Mouse (Mus musculus) MEL (cell line): Measurements from ENCODE around the gene Atxn7l3. TPM values are rescaled to one million over a fixed set of nuclear protein-coding genes. Genes with fewer than 3 reads are reported as not detected.

ENCODE experiments used
- DNase-seq: peaks from one replicate; pipeline ENCODE4 v3.0.0; 2011; ENCODE audit warnings: low read depth, low spot score
- H3K27ac ChIP-seq: 2 replicates; pipeline ENCODE4 v1.5.1; 2012; ENCODE audit warnings: low read depth, mild to moderate bottlenecking, control low read depth, low read length, moderate library complexity; ENCODE audit not compliant: control insufficient read depth
- H3K27me3 ChIP-seq, 2 experiments: fragments of 150-350 bp in 1 of 2; sonication (generic) in 1 of 2; 2 replicates each; pipeline ENCODE4 v1.6.1; 2012; ENCODE audit warnings: low read length in 2 of 2, mild to moderate bottlenecking in 2 of 2, improper control_type of control experiment in 1 of 2, moderate library complexity in 1 of 2; ENCODE audit not compliant: insufficient read depth in 2 of 2, control insufficient read depth in 1 of 2
- H3K36me3 ChIP-seq, 2 experiments: 2 replicates each; pipeline ENCODE4 v1.6.1; 2012 to 2014; ENCODE audit warnings: low read length in 2 of 2, improper control_type of control experiment in 1 of 2, inconsistent platforms in 1 of 2, mild to moderate bottlenecking in 1 of 2; ENCODE audit not compliant: insufficient read depth in 2 of 2, control insufficient read depth in 1 of 2
- H3K4me1 ChIP-seq, 2 experiments: fragments of 150-350 bp in 1 of 2; sonication (generic) in 1 of 2; 2 replicates each; pipeline ENCODE4 v1.6.1; 2012; ENCODE audit warnings: low read length in 2 of 2, improper control_type of control experiment in 1 of 2, mild to moderate bottlenecking in 1 of 2; ENCODE audit not compliant: insufficient read depth in 2 of 2, control insufficient read depth in 1 of 2
- H3K4me3 ChIP-seq, 2 experiments: fragments of 150-350 bp in 1 of 2; sonication (generic) in 1 of 2; 2 replicates each; pipeline ENCODE4 v1.5.1; 2012; ENCODE audit warnings: low read depth in 2 of 2, low read length in 2 of 2, mild to moderate bottlenecking in 2 of 2, moderate library complexity in 2 of 2, control low read depth in 1 of 2, improper control_type of control experiment in 1 of 2; ENCODE audit not compliant: control insufficient read depth in 1 of 2, insufficient read depth in 1 of 2
- H3K79me2 ChIP-seq: 2 replicates; pipeline ENCODE4 v1.6.1; 2012; ENCODE audit warnings: mild to moderate bottlenecking, low read length, moderate library complexity; ENCODE audit not compliant: control insufficient read depth, poor library complexity, insufficient read depth
- H3K9ac ChIP-seq: 2 replicates; pipeline ENCODE4 v1.6.1; 2012; ENCODE audit warnings: low read depth, mild to moderate bottlenecking, control low read depth, low read length, moderate library complexity; ENCODE audit not compliant: control insufficient read depth, poor library complexity, severe bottlenecking
- H3K9me3 ChIP-seq: fragments of 150-350 bp; sonication (generic); replicated peaks from 2 replicates; pipeline ENCODE4 v1.6.1; 2012; ENCODE audit warnings: mild to moderate bottlenecking, low read length, improper control_type of control experiment, moderate library complexity; ENCODE audit not compliant: insufficient read depth
- CHD1 ChIP-seq: IDR thresholded peaks from 2 replicates; pipeline ENCODE4 v1.6.1; 2012; ENCODE audit warnings: low read depth, mild to moderate bottlenecking, inconsistent platforms, low read length, improper control_type of control experiment
- CHD2 ChIP-seq: IDR thresholded peaks from 2 replicates; pipeline ENCODE4 v1.6.1; 2011; ENCODE audit warnings: low read length, improper control_type of control experiment
- ETS1 ChIP-seq: IDR thresholded peaks from 2 replicates; pipeline ENCODE4 v1.6.1; 2012; ENCODE audit warnings: low read depth, mild to moderate bottlenecking, inconsistent platforms, low read length, improper control_type of control experiment, moderate library complexity
- GABPA ChIP-seq: IDR thresholded peaks from 2 replicates; pipeline ENCODE4 v1.6.1; 2012; ENCODE audit warnings: low read depth, mild to moderate bottlenecking, inconsistent platforms, low read length, improper control_type of control experiment, moderate library complexity
- GATA1 ChIP-seq: IDR thresholded peaks from 2 replicates; pipeline ENCODE4 v1.6.1; 2011; ENCODE audit warnings: low read depth, low read length, improper control_type of control experiment
- JUND ChIP-seq: IDR thresholded peaks from 2 replicates; pipeline ENCODE4 v1.6.1; 2011; ENCODE audit warnings: low read depth, mild to moderate bottlenecking, improper control_type of control experiment, low read length
- MAFK ChIP-seq: IDR thresholded peaks from 2 replicates; pipeline ENCODE4 v1.6.1; 2011; ENCODE audit warnings: low read depth, mild to moderate bottlenecking, low read length, improper control_type of control experiment, borderline replicate concordance
- MAX ChIP-seq: IDR thresholded peaks from 2 replicates; pipeline ENCODE4 v1.6.1; 2011; ENCODE audit warnings: low read length, improper control_type of control experiment
- MAZ ChIP-seq: IDR thresholded peaks from 2 replicates; pipeline ENCODE4 v1.6.1; 2012; ENCODE audit warnings: low read depth, mild to moderate bottlenecking, inconsistent platforms, low read length, improper control_type of control experiment
- MEF2A ChIP-seq: IDR thresholded peaks from 2 replicates; pipeline ENCODE4 v1.6.1; 2014; ENCODE audit warnings: low read depth, mild to moderate bottlenecking, inconsistent platforms, low read length, improper control_type of control experiment; ENCODE audit not compliant: poor library complexity, insufficient replicate concordance, severe bottlenecking; ENCODE audit errors: extremely low read depth
- MXI1 ChIP-seq: IDR thresholded peaks from 2 replicates; pipeline ENCODE4 v1.6.1; 2011; ENCODE audit warnings: mild to moderate bottlenecking, low read depth, low read length, improper control_type of control experiment
- MYB ChIP-seq: IDR thresholded peaks from 2 replicates; pipeline ENCODE4 v1.6.1; 2011; ENCODE audit warnings: mild to moderate bottlenecking, low read depth, low read length, improper control_type of control experiment
- MYC ChIP-seq: IDR thresholded peaks from 2 replicates; pipeline ENCODE4 v1.6.1; 2011; ENCODE audit warnings: low read depth, mild to moderate bottlenecking, low read length, improper control_type of control experiment, moderate library complexity
- NELFE ChIP-seq: IDR thresholded peaks from 2 replicates; pipeline ENCODE4 v1.6.1; 2011; ENCODE audit warnings: low read depth, low read length, improper control_type of control experiment
- POLR2A ChIP-seq, 2 experiments: IDR thresholded peaks; 2 replicates each; pipeline ENCODE4 v1.6.1; 2011 to 2012; ENCODE audit warnings: low read length in 2 of 2, mild to moderate bottlenecking in 2 of 2, control low read depth in 1 of 2, improper control_type of control experiment in 1 of 2, low read depth in 1 of 2, moderate library complexity in 1 of 2; ENCODE audit not compliant: control insufficient read depth in 1 of 2, insufficient read depth in 1 of 2, poor library complexity in 1 of 2
- POLR2AphosphoS2 ChIP-seq: IDR thresholded peaks from 2 replicates; pipeline ENCODE4 v1.6.1; 2011; ENCODE audit warnings: low read length, improper control_type of control experiment
- POLR2AphosphoS5 ChIP-seq: IDR thresholded peaks from 2 replicates; pipeline ENCODE4 v1.6.1; 2012; ENCODE audit warnings: low read depth, borderline replicate concordance, mild to moderate bottlenecking, inconsistent platforms, low read length, moderate library complexity, mixed read lengths
- RCOR1 ChIP-seq: IDR thresholded peaks from 2 replicates; pipeline ENCODE4 v1.6.1; 2012; ENCODE audit warnings: low read depth, mild to moderate bottlenecking, inconsistent platforms, low read length, improper control_type of control experiment
- SIN3A ChIP-seq: IDR thresholded peaks from 2 replicates; pipeline ENCODE4 v1.6.1; 2012; ENCODE audit warnings: low read length, improper control_type of control experiment, inconsistent platforms
- TBP ChIP-seq: IDR thresholded peaks from 2 replicates; pipeline ENCODE4 v1.8.0; 2011; ENCODE audit warnings: low read depth, low read length, improper control_type of control experiment
- TCF12 ChIP-seq: IDR thresholded peaks from 2 replicates; pipeline ENCODE4 v1.6.1; 2014; ENCODE audit warnings: low read depth, mild to moderate bottlenecking, inconsistent platforms, low read length, improper control_type of control experiment, moderate library complexity
- UBTF ChIP-seq: IDR thresholded peaks from 2 replicates; pipeline ENCODE4 v1.6.1; 2012; ENCODE audit warnings: low read depth, mild to moderate bottlenecking, inconsistent platforms, low read length, improper control_type of control experiment, moderate library complexity, borderline replicate concordance; ENCODE audit not compliant: insufficient read depth
- USF1 ChIP-seq: IDR thresholded peaks from 2 replicates; pipeline ENCODE4 v1.6.1; 2014; ENCODE audit warnings: low read depth, mild to moderate bottlenecking, inconsistent platforms, low read length, improper control_type of control experiment, moderate library complexity
- USF2 ChIP-seq, 2 experiments: IDR thresholded peaks; 2 replicates each; pipeline ENCODE4 v1.6.1; 2011 to 2012; ENCODE audit warnings: improper control_type of control experiment in 2 of 2, low read length in 2 of 2, borderline replicate concordance in 1 of 2, inconsistent platforms in 1 of 2, low read depth in 1 of 2, mild to moderate bottlenecking in 1 of 2; ENCODE audit not compliant: insufficient read depth in 1 of 2
- ZC3H11A ChIP-seq: IDR thresholded peaks from 2 replicates; pipeline ENCODE4 v1.6.1; 2012; ENCODE audit warnings: low read depth, mild to moderate bottlenecking, inconsistent platforms, low read length, improper control_type of control experiment
- ZKSCAN1 ChIP-seq: IDR thresholded peaks from 2 replicates; pipeline ENCODE4 v1.6.1; 2012; ENCODE audit warnings: low read depth, mild to moderate bottlenecking, inconsistent platforms, low read length, improper control_type of control experiment, moderate library complexity
- ZMIZ1 ChIP-seq: IDR thresholded peaks from 2 replicates; pipeline ENCODE4 v1.6.1; 2012; ENCODE audit warnings: low read depth, mild to moderate bottlenecking, inconsistent platforms, low read length, improper control_type of control experiment, moderate library complexity
- polyA plus RNA-seq, 2 experiments: library from polyadenylated mRNA; stranded (reverse) in 1 of 2; unstranded in 1 of 2; fragments of >175 nt in 1 of 2; fragments of >200 nt in 1 of 2; gene quantifications; 2 replicates each; pipeline versions ENCODE4 v1.2.1 to v1.2.4; 2012; ENCODE audit warnings: low replicate concordance in 2 of 2, low read depth in 1 of 2; ENCODE audit not compliant: insufficient read length in 2 of 2, insufficient read depth in 1 of 2, missing spikeins in 1 of 2
- total RNA-seq: library from RNA; depleted of rRNA; stranded (reverse); fragments of 300-350 nt; gene quantifications from 2 replicates; pipeline ENCODE4 v1.2.3, GENCODE M21; 2012

Gene Atxn7l3
- total and polyA plus RNA-seq, 3 experiments, result 39.4 to 53.0 (median 46.7) TPM

- TF ChIP-seq RCOR1 (0 out of 2 replicates have a peak, but pooled peaks have one; percentile 18), UBTF (peak; percentile 87), MYB (no peak), USF1 (peak; percentile 7; the same call in 1 of the 2 replicates)
- TF ChIP-seq, all 39 proteins: peak for 24
Observed at GRCm38 (mm10) chr11:102316572-102317297, 20.3 kb upstream of the Atxn7l3 start (continued).

- H3K36me3 ChIP-seq, result peaks cover 4 to 16% of the 10 kb centered on the region in 2 experiments; a peak in 3 of 4 replicates
Observed at GRCm38 (mm10) chr11:102315690-102316571, 19.5 kb upstream of the Atxn7l3 start.

GRCm38 (mm10) chr11:102314321-102314720 is 17.9 kb upstream of the Atxn7l3 start:
- no peak overlapping the region for H3K4me3 ChIP-seq
- no peaks in the 10 kb centered on the region for H3K9me3 ChIP-seq
- H3K79me2 ChIP-seq, result peaks cover 52% of the 10 kb centered on the region
- peaks cover 4 to 18% of the 10 kb centered on the region in 2 experiments for H3K4me1 ChIP-seq
- no peak for TF ChIP-seq POLR2A (IDR thresholded peaks at IDR 0.05; ENCODE audit: control insufficient read depth in 1 of 2, insufficient read depth in 1 of 2, low read depth in 1 of 2, low read length in 2 of 2, poor library complexity in 1 of 2)
- TF ChIP-seq JUND, result no peak
- TF ChIP-seq POLR2AphosphoS5, result no peak
- TF ChIP-seq MYB, result no peak
- no peak for TF ChIP-seq ZKSCAN1
- no peak for TF ChIP-seq MAFK
- TF ChIP-seq GABPA, result no peak
- TF ChIP-seq SIN3A, result no peak
- TF ChIP-seq ZMIZ1, result no peak
- TF ChIP-seq ETS1, result no peak
- no peak for TF ChIP-seq MAZ
- TF ChIP-seq GATA1, result no peak
- no peak; the same call in 1 of the 2 replicates for TF ChIP-seq POLR2AphosphoS2
- TF ChIP-seq NELFE, result no peak
- TF ChIP-seq CHD2, result no peak
- TF ChIP-seq CHD1, result no peak; the same call in 1 of the 2 replicates
- no peak for TF ChIP-seq ZC3H11A
- no peak overlapping the region for H3K9ac ChIP-seq
- H3K27ac ChIP-seq, result no peak overlapping the region
- DNase-seq, result no peak
- H3K27me3 ChIP-seq, result no peaks in the 10 kb centered on the region
- peaks cover 4 to 15% of the 10 kb centered on the region in 2 experiments; a peak in 3 of 4 replicates for H3K36me3 ChIP-seq

More at GRCm38 (mm10) chr11:102315690-102316571, 19.5 kb upstream of the Atxn7l3 start:
- no peaks in the 10 kb centered on the region for H3K27me3 ChIP-seq
- peaks cover 59% of the 10 kb centered on the region for H3K79me2 ChIP-seq
- peak overlapping the region; percentile 72 for H3K27ac ChIP-seq
- peak; percentile 74 for DNase-seq
- TF ChIP-seq MAX (peak; percentile 37; the same call in 1 of the 2 replicates), CHD1 (peak; percentile 81), USF1 (peak; percentile 87), SIN3A (no peak; the same call in 1 of the 2 replicates), TCF12 (0 out of 2 replicates have a peak, but pooled peaks have one; percentile 6), MEF2A (no peak), POLR2AphosphoS5 (no peak), MXI1 (peak; percentile 38), GABPA (0 out of 2 replicates have a peak, but pooled peaks have one; percentile 19), TBP (no peak), MYB (no peak), USF2 (IDR thresholded peaks at IDR 0.05; ENCODE audit: borderline replicate concordance in 1 of 2, insufficient read depth in 1 of 2, low read depth in 1 of 2, low read length in 2 of 2) (no peak), MYC (0 out of 2 replicates have a peak, but pooled peaks have one; percentile 18), POLR2AphosphoS2 (0 out of 2 replicates have a peak, but pooled peaks have one; percentile 64)
- TF ChIP-seq, all 39 proteins: peak for 8
- Histone ChIP-seq H3K9me3 (no peaks in the 10 kb centered on the region), H3K9ac (peak overlapping the region; percentile 99), H3K4me1 (peaks cover 4 to 18% of the 10 kb centered on the region in 2 experiments), H3K4me3 (peak overlapping the region; percentile 68 to 77)
